Mouse (Mus musculus) pancreas, adult 10 weeks (tissue): Measurements from ENCODE around the gene Arhgap45. TPM values are rescaled to one million over a fixed set of nuclear protein-coding genes. Genes with fewer than 3 reads are reported as not detected.

Source experiments
- polyA plus RNA-seq: library from polyadenylated mRNA; stranded (reverse); fragments of 350-450 nt; fragmentation: Illumina TruSeq; extraction: RNeasy Lipid Tissue Mini Kit (QIAGEN cat#74804); gene quantifications from one replicate; pipeline ENCODE4 v1.2.3, GENCODE M21; 2015; ENCODE audit warnings: low read depth, low replicate concordance; ENCODE audit not compliant: insufficient read depth

The Arhgap45 gene
- polyA plus RNA-seq = 4.5 TPM

GRCm38 (mm10) chr10:80016511-80016910 lies at the start of gene Arhgap45:
Gene Arhgap45 (plus strand): TSS chr10:80016653.

GRCm38 (mm10) chr10:79970415-79971182 lies 45.9 kb upstream of the Arhgap45 start, which contains the start of gene Grin3b:
Gene Grin3b (plus strand): TSS chr10:79970715.

GRCm38 (mm10) chr10:79984195-79984816 lies 32.1 kb upstream of the Arhgap45 start, which contains the start of gene Tmem259:
Gene Tmem259 (minus strand): TSS chr10:79984330.

GRCm38 (mm10) chr10:79988506-79989271 lies 27.8 kb upstream of the Arhgap45 start, which contains the start of gene Cnn2:
Gene Cnn2 (plus strand): TSS chr10:79988584.

GRCm38 (mm10) chr10:79996272-79997033 lies 20.0 kb upstream of the Arhgap45 start, which contains the start of gene Abca7:
Gene Abca7 (plus strand): TSS chr10:79996494.

GRCm38 (mm10) chr10:80039559-80039979 lies 23.1 kb downstream of the Arhgap45 start, which contains the start of gene Polr2e:
Gene Polr2e (minus strand): TSS chr10:80039795.

GRCm38 (mm10) chr10:80047041-80047565 lies 30.6 kb downstream of the Arhgap45 start, which contains the start of gene Gpx4:
Gene Gpx4 (plus strand): TSS chr10:80047166.

Other genes starting within 250 kb of the Arhgap45 start
- 22.3 TPM for gene Rnf126, start 249.7 kb upstream of the Arhgap45 start, polyA plus RNA-seq
- gene Fstl3, start 239.4 kb upstream of the Arhgap45 start, polyA plus RNA-seq = 7.2 TPM
- gene Prss57, start 225.7 kb upstream of the Arhgap45 start, polyA plus RNA-seq = not detected
- 13.2 TPM for gene Palm, start 223.1 kb upstream of the Arhgap45 start, polyA plus RNA-seq
- 1.3 TPM for gene Misp, start 195.7 kb upstream of the Arhgap45 start, polyA plus RNA-seq
- 39.5 TPM for gene Ptbp1, start 162.2 kb upstream of the Arhgap45 start, polyA plus RNA-seq
- gene Prtn3, start 142.2 kb upstream of the Arhgap45 start, polyA plus RNA-seq = 1.1 TPM
- 2.6 TPM for gene Plppr3, start 142.0 kb upstream of the Arhgap45 start, polyA plus RNA-seq
- gene Elane, start 130.4 kb upstream of the Arhgap45 start, polyA plus RNA-seq = not detected
- 168 TPM for gene Cfd, start 125.8 kb upstream of the Arhgap45 start, polyA plus RNA-seq
- 4.0 TPM for gene Med16, start 107.7 kb upstream of the Arhgap45 start, polyA plus RNA-seq
- gene Gm26602, start 105.8 kb upstream of the Arhgap45 start, polyA plus RNA-seq = not detected
- gene Kiss1r, start 99.7 kb upstream of the Arhgap45 start, polyA plus RNA-seq = not detected
- gene R3hdm4, start 95.4 kb upstream of the Arhgap45 start, polyA plus RNA-seq = 19.0 TPM
- 1.0 TPM for gene Arid3a, start 89.6 kb upstream of the Arhgap45 start, polyA plus RNA-seq
- 6.9 TPM for gene Wdr18, start 56.5 kb upstream of the Arhgap45 start, polyA plus RNA-seq
- gene Grin3b, start 45.9 kb upstream of the Arhgap45 start, polyA plus RNA-seq = not detected
- gene Tmem259, start 32.3 kb upstream of the Arhgap45 start, polyA plus RNA-seq = 36.8 TPM
- 13.6 TPM for gene Cnn2, start 28.1 kb upstream of the Arhgap45 start, polyA plus RNA-seq
- gene Abca7, start 20.2 kb upstream of the Arhgap45 start, polyA plus RNA-seq = 6.0 TPM
- 33.6 TPM for gene Polr2e, start 23.1 kb downstream of the Arhgap45 start, polyA plus RNA-seq
- gene Gpx4, start 30.5 kb downstream of the Arhgap45 start, polyA plus RNA-seq = 266 TPM
- gene Sbno2, start 88.9 kb downstream of the Arhgap45 start, polyA plus RNA-seq = 6.5 TPM
- 77.4 TPM for gene Stk11, start 99.2 kb downstream of the Arhgap45 start, polyA plus RNA-seq
- gene Atp5d, start 122.0 kb downstream of the Arhgap45 start, polyA plus RNA-seq = 84.2 TPM
- gene Cbarp, start 124.2 kb downstream of the Arhgap45 start, polyA plus RNA-seq = 5.9 TPM
- 10.8 TPM for gene Midn, start 131.6 kb downstream of the Arhgap45 start, polyA plus RNA-seq
- 33.4 TPM for gene Cirbp, start 149.3 kb downstream of the Arhgap45 start, polyA plus RNA-seq
- gene 1600002K03Rik, start 156.3 kb downstream of the Arhgap45 start, polyA plus RNA-seq = 7.2 TPM
- 0.50 TPM for gene Efna2, start 162.8 kb downstream of the Arhgap45 start, polyA plus RNA-seq
- 16.2 TPM for gene Mum1, start 209.8 kb downstream of the Arhgap45 start, polyA plus RNA-seq
- gene Ndufs7, start 232.5 kb downstream of the Arhgap45 start, polyA plus RNA-seq = 67.2 TPM
- gene Gamt, start 244.4 kb downstream of the Arhgap45 start, polyA plus RNA-seq = 101 TPM
- gene Dazap1, start 244.8 kb downstream of the Arhgap45 start, polyA plus RNA-seq = 25.5 TPM